Mouse (Mus musculus) MN1 (cell line): ENCODE measurements around the gene Nup155.
A peak's percentile ranks its signal among the peaks of the same experiment; 100 is the strongest.
"Not testable (repeated sequence)": the region's sequence is repeated elsewhere in the genome, so short reads cannot be mapped to it uniquely, and the experiment has no call there.

Experiments
- DNase-seq: peaks from one replicate; pipeline ENCODE4 v3.0.0-alpha.2; 2016; ENCODE audit warnings: low spot score

Nup155 gene

DNA sequence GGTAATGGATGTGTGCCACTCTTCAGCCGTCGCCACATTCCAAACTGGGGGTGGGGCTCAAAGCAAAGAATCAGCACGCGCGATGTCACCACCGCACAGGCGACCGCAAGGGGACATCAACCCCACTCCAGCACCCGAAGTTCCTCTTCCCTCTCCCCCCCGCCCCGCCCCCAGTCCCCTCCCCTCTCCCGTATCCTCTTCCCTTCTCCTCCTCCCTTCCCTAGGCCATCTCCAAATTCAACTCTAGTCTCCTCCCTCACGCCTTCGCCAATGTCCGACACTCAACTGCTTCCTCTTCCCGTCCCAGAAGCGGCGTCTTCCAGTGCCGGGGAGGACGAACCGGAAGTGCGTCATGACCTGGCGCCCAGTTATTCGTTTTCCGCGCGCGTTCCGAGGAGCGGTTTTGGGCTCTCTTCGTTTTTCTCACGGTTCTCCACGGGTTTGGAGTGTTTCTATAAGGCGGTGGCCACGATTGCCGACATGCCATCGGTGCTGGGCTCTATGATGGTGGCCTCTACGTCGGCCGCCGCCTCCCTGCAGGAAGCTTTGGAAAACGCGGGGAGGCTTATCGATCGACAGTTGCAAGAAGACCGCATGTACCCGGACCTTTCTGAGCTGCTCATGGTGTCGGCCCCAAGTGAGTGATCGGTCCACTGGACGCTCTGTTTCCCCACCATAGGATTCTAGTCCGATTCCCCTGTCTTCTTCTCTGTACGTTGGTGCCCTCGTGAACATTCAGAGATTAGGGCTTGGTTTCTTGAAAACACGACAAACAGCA lies at the start of gene Nup155:
Nup155 (plus strand) TSS at position 308 of the 778 bp plus-strand sequence.
- peak; percentile 97 for DNase-seq

- DNase-seq, result no peak
Measured at GRCm38 (mm10) chr15:8065221-8065620, 43.9 kb upstream of the Nup155 start.

GRCm38 (mm10) chr15:8073159-8073558 lies 35.9 kb upstream of the Nup155 start:
- not testable (repeated sequence) for DNase-seq

GRCm38 (mm10) chr15:8082139-8082538 lies 26.9 kb upstream of the Nup155 start:
- DNase-seq, result no peak

DNA sequence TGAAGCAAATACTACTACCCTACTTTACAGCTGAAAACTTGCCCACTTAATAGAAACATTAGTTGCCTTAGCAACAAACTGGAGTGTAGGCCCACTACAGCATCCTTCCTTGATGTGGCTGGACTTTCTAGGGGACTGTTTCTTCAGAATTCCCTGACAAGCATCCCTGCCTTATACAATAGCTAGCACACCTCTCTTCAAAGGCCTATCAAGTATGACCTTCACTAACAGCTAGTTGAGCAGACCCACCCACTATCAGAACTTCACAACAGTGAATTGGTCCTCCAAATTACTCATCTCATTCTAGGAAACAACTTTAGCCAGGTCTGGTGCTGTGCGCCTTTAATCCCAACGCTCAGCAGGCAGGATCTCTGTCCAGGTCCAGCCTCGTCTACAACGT lies 21.8 kb upstream of the Nup155 start:
- no peak for DNase-seq

GRCm38 (mm10) chr15:8088715-8089114 lies 20.4 kb upstream of the Nup155 start:
- DNase-seq, result no peak

DNA sequence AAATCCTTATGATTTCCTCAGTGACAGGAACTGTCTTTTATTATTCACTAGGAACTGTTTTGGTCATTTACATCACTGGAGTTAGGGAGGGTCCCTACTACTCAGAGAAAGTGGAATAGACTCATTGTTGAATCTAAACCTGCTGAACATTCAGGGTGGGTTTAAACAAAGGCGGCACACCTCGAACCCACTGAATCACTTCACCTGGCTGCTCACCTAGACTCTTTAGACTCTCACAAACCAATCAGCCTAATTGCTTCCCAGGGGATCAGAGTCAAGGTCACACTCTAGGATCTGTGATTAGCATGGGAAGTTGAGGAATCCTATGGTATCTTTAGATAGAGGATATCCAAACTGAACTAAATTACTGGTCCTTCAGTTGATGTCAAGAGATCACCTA lies 18.4 kb upstream of the Nup155 start:
- DNase-seq, result no peak

DNA sequence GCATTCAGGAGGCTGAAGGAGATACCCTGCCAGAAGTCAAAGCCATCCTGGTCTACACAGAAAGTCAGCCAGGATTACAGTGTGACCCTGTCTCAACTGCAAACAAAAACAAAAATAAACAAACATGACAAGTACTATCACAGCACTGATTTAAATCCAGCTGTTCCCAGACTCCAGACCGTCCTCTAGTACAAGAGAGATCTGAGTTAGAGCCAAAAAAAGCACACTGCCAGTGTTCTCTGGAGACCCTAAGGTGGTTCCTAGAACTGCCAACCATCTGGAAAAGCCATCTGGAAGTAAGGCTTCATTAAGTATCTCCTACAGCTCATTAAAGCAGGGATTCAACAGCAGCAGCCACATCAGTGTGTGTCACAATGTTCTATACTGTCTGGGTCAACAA lies 16.4 kb upstream of the Nup155 start:
- peak; percentile 56 for DNase-seq

- peak; percentile 84 for DNase-seq
Measured at GRCm38 (mm10) chr15:8097853-8098252, 11.2 kb upstream of the Nup155 start.

DNA sequence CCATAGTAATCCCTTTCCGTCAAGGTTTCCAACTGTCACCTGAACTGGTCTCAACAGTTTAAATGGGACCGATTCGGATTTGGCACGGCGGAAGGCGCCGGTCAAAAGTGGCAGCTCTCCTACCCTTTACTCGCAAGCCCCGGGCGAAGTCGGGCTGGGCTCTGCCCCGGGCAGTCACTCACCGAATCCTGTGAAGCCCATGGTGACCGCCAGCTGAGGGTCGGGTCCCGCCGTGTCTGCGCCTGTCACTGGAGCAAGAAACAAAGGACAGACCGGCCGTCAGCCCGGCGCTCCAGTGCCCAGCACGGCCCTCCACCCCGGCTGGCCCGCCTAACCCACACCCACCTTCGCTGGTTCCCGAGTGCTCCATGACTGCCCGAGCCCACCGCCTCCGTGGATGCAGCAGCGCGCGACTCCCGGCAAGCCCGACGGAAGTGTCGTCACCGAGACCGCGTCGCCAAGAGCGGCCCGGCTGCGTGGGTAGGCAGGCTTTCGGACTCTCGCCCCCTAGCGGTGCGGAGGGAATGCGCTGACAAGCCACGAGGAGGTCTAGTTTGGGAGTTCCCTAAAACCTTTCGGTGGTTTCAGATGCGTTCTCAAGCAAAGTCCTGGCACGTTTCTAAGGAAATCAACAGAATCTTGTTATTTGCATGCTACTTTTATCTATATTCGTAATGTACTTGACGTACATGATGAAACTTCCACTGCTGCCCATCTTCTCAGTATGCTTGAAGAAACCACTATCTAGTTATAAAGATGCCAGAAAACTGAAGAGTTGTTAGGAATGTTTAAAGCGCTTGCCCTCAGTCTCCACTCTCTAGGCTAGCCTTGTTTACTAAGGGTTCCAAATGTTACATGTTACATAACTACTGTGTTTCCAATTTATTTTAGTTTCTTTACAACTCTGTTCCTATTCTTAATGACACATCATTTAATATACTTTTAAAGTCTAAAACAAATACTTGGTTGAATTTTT lies 10.0 kb upstream of the Nup155 start, which contains the start of gene Wdr70:
Wdr70 (minus strand) TSS at position 436 of the 976 bp plus-strand sequence.
- peak; percentile 99 for DNase-seq

- DNase-seq, result peak; percentile 91
Measured at GRCm38 (mm10) chr15:8101975-8102542, 7.0 kb upstream of the Nup155 start.

DNA sequence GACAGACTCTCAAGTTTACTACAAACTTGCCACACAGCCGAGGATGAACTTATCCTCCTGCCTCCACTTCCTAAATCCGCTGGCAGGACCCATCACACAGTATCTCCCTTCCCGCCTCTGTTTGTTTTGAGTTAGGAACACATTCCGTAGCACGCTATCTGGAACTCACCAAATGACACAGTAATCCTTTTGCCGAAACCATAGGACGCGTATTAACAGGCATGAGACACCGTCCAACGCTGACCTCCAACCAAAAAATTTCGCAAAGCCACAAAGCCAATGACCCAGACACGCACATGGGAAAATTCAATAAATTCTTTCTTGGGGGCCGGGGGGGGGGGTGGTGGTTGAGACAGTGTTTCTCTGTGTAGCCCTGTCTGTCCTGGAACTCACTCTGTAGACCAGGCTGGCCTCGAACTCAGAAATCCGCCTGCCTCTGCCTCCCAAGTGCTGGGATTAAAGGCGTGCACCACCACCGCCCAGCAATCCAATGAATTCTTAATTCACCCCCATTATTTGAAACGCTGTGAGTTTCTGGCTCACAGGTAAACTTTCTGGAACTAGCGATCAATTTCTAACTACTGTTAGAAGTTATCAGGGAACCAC lies 610 bp upstream of the Nup155 start:
- no peak for DNase-seq

GRCm38 (mm10) chr15:8109782-8110181 lies 709 bp downstream of the Nup155 start:
- DNase-seq, result peak; percentile 40

GRCm38 (mm10) chr15:8129281-8129680 lies 20.2 kb downstream of the Nup155 start:
- DNase-seq, result no peak

DNA sequence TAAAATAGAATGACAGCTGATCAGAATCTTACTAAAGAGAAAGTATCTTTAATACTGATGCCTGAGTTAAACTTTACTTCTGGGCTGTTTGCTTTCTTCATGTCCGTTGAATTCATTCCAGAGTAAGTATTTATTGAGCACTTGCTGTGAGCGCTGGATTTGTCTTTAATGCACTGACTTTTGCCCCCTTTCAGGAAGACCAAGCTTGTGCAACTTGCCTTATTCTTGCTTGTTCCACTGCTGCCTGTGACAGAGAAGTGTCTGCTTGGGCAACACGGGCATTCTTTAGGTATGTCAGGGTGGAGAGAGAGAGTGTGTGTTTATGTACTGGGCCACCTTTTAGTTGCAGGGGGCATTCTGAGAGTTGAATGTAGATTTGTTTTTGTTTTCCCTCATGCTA lies 22.2 kb downstream of the Nup155 start:
- no peak for DNase-seq

DNA sequence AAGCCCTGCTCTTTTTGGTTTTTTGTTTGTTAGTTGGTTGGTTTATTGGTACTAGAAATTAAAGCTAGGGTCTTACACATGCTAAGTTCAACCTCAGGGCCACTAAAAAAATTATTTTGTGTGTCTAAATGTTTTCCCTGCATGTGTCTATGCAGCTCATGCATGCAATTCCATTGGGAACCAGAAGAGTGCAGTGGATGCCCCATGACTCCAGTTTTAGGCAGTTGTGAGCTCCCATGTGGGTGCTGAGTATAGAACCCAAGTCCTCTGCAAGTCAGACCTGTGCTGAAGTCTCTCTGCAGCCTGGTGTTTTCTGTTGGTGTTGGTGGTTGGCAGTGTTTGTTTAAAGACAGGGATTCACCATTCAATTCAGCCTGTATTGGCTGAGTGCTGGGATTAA lies 22.7 kb downstream of the Nup155 start:
- DNase-seq, result no peak

DNA sequence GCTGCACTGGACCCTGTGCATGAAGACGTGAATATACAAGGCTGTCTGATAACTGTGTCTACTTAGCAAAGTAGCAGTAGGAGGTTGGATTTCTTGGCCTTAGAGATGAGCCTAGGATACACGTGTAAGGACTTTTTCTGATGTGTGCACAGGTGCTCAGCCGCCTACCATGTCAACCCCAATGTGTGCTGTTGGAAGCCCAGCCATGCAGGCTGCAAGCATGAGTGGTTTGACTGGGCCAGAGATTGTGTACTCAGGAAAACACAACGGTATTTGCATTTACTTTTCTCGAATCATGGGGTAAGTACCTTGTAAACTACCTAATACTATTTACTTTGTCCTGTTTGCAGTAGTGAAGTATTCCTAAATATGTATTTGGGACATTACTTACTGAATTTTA lies 26.5 kb downstream of the Nup155 start:
- DNase-seq, result no peak

DNA sequence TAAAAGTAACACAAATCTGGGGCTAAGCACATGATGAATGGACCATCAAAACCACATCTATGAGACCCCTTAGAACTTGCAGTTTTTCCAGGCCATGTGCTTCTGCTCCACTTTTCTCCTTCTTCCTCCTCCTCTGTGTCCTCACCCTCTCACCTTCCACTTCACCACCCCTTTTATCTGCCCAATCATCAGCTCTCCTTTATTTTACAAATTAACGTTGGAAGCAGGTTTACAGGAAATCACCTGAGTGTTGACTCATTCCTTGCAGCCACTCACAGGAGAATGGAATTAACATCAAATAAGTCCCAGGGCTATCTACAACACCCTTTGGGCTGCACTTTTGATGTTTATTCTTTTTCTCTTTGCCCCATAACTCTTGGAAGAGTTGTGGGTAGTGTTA lies 52.8 kb downstream of the Nup155 start:
- no peak for DNase-seq

- peak; percentile 98 for DNase-seq
Measured at GRCm38 (mm10) chr15:8168591-8169265, 59.7 kb downstream of the Nup155 start, which contains the start of gene Cplane1. Gene Cplane1 (plus strand): TSS chr15:8169106.

- peak; percentile 67 for DNase-seq
Measured at GRCm38 (mm10) chr15:8169266-8169746, 60.2 kb downstream of the Nup155 start.

- no peak for DNase-seq
Measured at GRCm38 (mm10) chr15:8189563-8189962, 80.5 kb downstream of the Nup155 start.
